Mouse (Mus musculus): ENCODE measurements at regions not wholly inside any gene's neighbourhood (a gene's known extent, or its start where the extent isn't known, plus 50 kb on each side); places are given as distances from the start of the nearest gene placed in this dataset.

GRCm38 (mm10) chr9:41914611-41915010, 209.5 kb downstream of the Sorl1 start:
- no peak for DNase-seq (ENCODE audit: low read depth, low spot score)

GRCm38 (mm10) chr9:41913911-41914310, 210.2 kb downstream of the Sorl1 start:
- DNase-seq (ENCODE audit: low read depth, low spot score) = no peak

- DNase-seq (ENCODE audit: low read depth, low spot score) = no peak
These were observed 211.6 kb downstream of the Sorl1 start for GRCm38 (mm10) chr9:41912482-41912881.

- no peak for DNase-seq (ENCODE audit: low read depth, low spot score)
These were observed 223.5 kb downstream of the Sorl1 start for GRCm38 (mm10) chr9:41900606-41900974.

- no peak for DNase-seq (ENCODE audit: low read depth, low spot score)
These were observed 224.1 kb downstream of the Sorl1 start for GRCm38 (mm10) chr9:41899766-41900605.

- DNase-seq (ENCODE audit: low read depth, low spot score) = no peak
These were observed 229.0 kb downstream of the Sorl1 start for GRCm38 (mm10) chr9:41895106-41895505.

- no peak for DNase-seq (ENCODE audit: low read depth, low spot score)
These were observed 231.3 kb downstream of the Sorl1 start for GRCm38 (mm10) chr9:41892841-41893240.

GRCm38 (mm10) chr9:41891206-41891605, 232.9 kb downstream of the Sorl1 start:
- peak; percentile 28 for DNase-seq (ENCODE audit: low read depth, low spot score)

GRCm38 (mm10) chr9:41890273-41891141, 233.6 kb downstream of the Sorl1 start:
- DNase-seq (ENCODE audit: low read depth, low spot score) = peak; percentile 93

GRCm38 (mm10) chr9:41889568-41890272, 234.4 kb downstream of the Sorl1 start:
- peak; percentile 50 for DNase-seq (ENCODE audit: low read depth, low spot score)

- DNase-seq (ENCODE audit: low read depth, low spot score) = no peak
These were observed 235.4 kb downstream of the Sorl1 start for GRCm38 (mm10) chr9:41888616-41889150.

GRCm38 (mm10) chr9:41886456-41886855, 237.6 kb downstream of the Sorl1 start:
- DNase-seq (ENCODE audit: low read depth, low spot score) = peak; percentile 16

- no peak for DNase-seq (ENCODE audit: low read depth, low spot score)
These were observed 243.6 kb downstream of the Sorl1 start for GRCm38 (mm10) chr9:41880457-41880856.

GRCm38 (mm10) chr9:41879080-41879479, 245.0 kb downstream of the Sorl1 start:
- DNase-seq (ENCODE audit: low read depth, low spot score) = no peak

GRCm38 (mm10) chr9:41861136-41861535, 263.0 kb downstream of the Sorl1 start:
- no peak for DNase-seq (ENCODE audit: low read depth, low spot score)

GRCm38 (mm10) chr9:41860681-41861080, 263.4 kb downstream of the Sorl1 start:
- peak; percentile 73 for DNase-seq (ENCODE audit: low read depth, low spot score)

GRCm38 (mm10) chr9:41859780-41860179, 264.3 kb downstream of the Sorl1 start:
- DNase-seq (ENCODE audit: low read depth, low spot score) = peak; percentile 55

- DNase-seq (ENCODE audit: low read depth, low spot score) = no peak
These were observed 272.0 kb downstream of the Sorl1 start for GRCm38 (mm10) chr9:41852099-41852498.

GRCm38 (mm10) chr9:41849628-41850326, 274.3 kb downstream of the Sorl1 start:
- DNase-seq (ENCODE audit: low read depth, low spot score) = no peak

GRCm38 (mm10) chr9:41844616-41845015, 279.5 kb downstream of the Sorl1 start:
- no peak for DNase-seq (ENCODE audit: low read depth, low spot score)

Measured in brain, adult 2 months (tissue).